Mouse (Mus musculus) spleen, embryonic (tissue): Measurements from ENCODE around the gene Armc8.

Source experiments
- CTCF ChIA-PET: fragments of 350-600 bp; sonication (Branson Sonifier 250); formaldehyde crosslinking; loops from one replicate; lab custom pipeline; 2022; lab: Charles Lee

Gene Armc8

DNA sequence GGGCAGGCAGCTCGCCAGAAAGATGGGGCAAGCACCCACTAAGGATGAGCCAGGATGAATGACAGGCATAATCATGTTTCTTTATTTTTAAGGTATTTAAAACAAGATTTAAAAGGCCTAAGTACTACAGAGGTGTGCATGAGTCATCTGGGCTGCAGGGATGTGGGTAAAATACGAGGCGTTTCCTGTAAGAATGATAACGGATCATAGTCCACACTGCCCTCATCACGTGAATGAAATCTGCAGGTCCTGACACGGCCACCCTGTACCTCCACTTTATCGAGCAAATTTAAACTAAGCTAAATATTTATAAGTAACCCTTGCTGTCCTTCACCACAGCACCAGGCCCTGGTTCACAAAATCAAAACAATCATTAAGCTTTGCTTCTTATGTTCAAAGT lies 62.8 kb downstream of the Armc8 start:
- CTCF ChIA-PET: no interaction called here

DNA sequence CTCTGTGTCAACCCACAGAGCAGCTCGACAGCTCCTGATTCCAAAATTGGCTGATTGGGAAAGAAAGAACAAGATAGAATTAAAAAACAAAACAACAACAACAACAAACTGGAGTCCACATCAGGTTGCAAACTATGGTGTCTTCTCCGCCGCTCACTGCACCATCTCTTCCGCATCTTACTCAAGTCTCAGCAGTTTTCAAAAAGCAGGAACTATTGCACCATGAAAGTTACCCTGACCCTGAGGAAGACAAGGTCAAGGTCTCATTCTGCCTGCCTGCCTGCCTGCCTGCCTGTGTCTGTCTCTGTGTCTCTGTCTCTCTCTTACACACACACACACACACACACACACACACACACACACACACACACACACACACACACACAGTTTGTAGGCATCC lies 69.4 kb downstream of the Armc8 start:
- CTCF ChIA-PET: no interaction called here

DNA sequence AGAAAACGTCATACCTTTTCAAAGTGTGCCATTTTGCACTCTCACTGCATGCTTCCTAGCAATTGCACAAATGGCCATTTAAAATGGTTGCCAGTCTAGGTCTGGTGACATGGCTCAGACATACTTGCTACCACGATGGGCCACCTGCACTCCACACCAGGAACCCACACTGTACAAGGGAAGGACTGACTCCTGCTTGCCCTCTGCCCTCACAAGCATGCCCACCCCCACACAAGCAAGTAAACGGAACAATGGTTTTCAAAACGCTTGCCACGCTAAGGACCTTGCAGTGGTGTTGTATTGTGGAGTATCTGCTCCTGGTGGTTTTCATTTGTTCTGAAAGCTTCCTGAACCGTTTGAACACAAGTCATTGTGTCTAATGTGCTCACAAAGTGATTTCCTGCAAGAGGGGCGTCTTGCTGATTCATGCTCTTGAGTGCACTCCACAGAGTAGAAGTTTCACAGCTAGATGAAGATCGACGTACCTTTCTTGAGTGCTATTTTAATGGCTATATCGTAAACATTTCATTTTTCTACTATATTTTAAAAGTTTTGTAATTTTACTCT lies 76.0 kb downstream of the Armc8 start:
- CTCF ChIA-PET: no interaction called here

DNA sequence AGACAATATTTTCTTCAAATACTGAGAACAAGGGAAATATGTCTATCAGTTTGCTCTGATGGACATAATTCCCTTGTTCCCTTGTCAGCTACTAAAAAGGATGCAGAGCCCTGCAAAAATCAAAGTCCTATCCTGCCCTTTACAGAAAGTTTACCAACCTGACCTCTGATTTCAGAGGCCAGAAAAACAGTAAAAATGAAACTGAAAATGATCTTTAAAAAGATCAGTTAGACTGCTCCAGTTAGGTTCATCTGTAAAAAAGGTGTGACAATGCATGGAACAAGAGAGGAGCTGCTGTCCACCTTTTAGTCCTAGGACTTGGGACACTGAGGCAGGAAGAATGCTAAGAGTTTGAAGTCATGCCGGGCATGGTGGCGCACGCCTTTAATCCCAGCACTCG lies 77.6 kb downstream of the Armc8 start:
- CTCF ChIA-PET: no interaction called here

DNA sequence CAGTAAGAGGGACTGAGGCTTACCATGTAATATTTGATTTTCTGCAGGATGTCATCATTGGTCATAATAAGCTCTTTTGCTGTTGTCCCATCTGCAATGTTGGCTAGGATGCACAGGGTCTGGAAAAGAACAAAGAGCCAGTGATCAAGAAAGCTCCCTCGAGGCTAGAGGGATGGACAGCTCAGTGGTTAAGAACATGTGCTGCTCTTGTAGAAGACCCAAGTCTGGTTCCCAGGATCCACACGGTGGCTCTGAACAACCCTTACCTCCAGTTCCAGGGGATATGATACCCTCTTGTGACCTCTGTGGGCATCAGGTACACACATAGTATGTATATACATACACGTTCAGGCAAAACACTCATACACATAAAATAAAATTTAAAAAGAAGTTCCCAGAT lies 80.9 kb downstream of the Armc8 start:
- CTCF ChIA-PET: no interaction called here

DNA sequence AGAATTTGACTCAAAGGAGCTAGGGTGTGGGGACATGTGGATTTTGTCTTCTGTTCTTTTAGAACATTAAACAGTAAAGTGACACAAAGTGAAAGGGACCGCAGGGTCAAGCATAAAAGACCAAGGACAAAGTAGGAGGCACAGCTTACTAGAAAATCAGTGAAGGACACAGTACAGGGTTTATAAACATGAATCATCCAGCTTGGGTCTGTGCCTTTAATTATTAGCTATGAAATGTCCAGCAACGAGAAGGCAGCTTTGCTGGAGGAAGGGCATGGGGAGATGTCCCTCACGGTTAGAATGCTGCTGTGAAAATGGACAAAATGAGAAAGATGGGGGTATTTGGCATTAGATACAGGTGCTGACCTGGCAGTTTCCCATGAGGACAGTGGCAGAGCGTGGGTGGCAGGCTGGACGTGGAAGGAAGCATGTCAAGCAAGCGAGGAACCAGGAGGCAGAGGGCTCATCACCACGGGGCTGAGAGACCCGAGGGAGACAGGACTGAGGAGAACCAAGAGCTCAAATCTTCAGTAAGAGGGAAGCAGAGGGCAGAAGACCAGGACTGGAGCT lies 81.5 kb downstream of the Armc8 start:
- CTCF ChIA-PET: no interaction called here

DNA sequence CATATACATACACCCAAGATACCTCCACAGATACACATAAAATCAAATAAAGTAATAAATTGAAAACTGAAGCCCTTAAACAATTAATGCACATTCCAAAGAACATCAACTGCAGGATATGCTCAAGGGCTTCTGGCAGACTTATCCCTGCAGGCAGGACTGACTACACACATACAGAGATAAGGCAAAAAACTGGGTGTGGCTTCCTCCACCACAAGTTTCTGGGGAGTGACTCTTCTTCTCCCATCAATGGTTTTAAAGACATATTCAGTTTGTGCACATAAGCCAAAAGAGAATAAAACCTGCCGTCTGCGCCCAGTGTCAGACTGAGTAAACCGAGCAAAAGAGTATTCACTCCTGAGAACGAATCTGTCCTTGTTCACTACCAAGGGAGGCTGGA lies 83.6 kb downstream of the Armc8 start:
- CTCF ChIA-PET: interaction anchor here (0.5 kb wide), 1 partner anchor 11 kb away, joined by 3 read pairs; no protein-coding TSS in a partner anchor

DNA sequence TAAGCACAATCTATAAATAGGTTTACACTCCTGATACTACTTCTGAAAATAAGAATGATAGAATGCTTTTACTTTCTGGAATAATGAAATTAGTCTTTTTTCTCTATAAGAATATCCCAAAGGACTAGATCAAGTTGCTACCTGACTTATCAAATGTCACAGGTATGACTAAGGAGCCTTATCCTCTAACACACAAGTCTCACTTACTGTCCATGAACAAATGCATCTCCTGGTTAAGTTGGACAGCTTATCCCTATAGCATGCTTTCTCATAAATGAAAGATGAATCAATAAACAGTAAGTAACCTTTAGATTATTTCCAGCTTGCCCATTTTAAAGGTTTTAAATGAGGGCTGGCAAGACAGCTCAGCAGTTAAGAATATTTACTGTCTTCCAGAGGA lies 84.1 kb downstream of the Armc8 start:
- CTCF ChIA-PET: no interaction called here

DNA sequence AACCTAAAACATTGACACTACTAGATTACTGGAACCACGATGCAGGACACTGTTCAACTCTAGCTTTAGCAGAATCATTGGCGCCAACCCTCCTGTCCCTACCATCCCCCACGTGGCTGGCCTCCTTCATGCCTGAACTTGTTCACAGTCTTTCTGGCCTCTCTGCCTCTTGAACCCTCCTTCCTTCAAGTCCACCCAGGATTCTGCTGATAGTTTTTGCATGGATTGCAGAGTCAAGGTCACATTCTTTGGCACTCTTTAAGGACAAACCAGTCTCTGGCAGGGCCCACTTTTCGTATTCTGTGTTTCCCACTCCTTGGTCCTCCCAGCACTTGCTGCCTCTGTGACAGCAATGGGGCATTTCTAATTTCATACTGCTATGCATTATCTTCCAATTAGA lies 85.5 kb downstream of the Armc8 start:
- CTCF ChIA-PET: no interaction called here

DNA sequence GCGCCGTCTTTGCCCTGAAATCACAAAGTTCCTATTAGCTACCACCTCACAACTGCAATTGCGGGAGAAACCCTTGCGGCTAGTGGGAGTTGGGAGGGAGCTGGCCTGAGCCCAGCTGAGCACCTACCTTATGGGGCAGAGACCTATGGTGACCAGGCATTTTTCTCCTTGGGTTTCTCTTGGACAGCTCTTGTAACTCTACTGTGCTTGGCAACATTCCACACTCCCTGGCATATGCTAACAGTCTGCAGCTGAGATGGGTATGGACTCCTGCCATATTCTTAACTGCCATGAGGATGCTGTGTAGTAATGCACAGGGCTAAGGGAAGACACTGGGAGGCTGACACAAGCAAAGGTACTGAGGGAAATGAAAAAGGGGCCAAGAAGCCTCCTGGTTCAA lies 87.9 kb downstream of the Armc8 start:
- CTCF ChIA-PET: no interaction called here

DNA sequence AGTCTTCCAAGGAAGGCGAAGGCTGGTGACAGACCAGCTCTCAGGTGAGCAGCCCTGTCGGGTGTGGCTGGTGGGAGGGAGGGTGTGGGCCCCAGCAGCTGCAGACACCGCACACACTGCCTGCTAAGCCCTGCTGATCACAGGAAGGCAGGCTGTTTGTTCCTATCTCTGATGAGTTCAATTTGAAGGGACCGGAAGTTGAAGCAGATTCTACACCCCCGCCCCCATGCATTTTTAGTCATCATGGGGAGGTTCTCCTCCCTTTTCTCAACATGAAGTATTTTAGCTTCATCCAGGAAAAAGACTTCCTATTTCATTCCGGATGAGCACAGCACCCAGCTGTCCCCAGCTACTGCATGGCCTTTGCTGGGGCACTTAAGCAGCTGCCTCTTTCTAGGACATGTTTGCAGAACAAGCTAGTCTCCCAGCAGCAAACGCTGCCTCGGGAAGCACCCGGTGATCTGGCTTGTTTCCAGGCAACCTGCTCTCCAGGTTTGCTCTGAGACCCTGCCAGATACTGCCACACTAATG lies 89.5 kb downstream of the Armc8 start:
- CTCF ChIA-PET: no interaction called here

DNA sequence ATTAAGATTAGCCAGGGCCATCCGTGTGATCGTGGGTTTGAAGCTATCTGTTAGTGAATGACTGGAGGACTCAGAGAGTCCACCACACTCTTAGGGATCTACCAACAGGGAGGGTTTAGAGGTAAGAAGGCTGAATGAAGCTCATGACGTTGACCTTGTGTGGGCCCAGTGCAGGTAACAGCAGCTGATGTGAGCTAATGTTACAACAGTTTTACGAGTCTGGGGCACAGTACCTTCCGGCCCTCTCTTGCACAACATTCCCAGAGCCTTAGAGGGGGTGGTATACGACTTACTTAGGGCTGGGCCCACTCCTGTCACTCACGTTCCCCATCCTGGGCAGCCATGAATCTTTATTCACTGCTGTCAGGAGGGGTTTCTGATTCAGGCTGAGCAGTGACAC lies 97.4 kb downstream of the Armc8 start:
- CTCF ChIA-PET: no interaction called here

DNA sequence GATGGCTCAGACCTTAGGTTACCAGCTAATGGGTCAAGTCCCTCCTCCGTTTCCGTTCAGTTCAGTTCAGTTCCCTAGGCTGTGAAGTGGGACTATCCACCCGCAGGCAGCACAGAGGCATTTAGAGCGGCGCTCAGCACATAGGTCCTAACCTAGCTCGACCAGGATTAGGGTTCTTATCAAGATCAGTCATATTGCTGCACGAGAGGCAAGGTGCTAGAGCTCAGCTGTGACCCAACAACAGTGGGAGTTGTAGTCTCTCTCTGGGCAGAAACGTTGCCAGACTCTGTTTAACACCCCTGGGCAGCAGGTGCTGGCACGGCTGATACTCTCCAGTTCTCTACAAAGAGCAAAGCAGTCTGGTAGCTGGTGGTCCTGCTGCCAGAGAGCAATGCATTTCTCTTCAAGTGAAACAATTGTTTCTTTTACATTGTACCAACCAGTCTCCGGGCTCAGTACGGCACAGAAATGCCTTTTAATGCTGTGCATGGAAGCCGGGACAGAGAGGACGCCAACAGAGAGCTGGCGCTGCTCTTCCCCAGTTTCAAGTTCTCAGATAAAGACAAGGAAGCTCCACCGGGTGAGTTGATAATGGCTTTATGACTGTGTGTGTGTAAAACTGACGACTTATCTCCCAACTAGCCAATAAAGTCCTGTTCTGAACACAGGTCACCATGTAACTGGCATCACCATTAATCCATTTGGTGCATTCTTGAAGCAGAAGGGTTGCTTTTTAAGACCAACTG lies 98.2 kb downstream of the Armc8 start:
- CTCF ChIA-PET: no interaction called here

DNA sequence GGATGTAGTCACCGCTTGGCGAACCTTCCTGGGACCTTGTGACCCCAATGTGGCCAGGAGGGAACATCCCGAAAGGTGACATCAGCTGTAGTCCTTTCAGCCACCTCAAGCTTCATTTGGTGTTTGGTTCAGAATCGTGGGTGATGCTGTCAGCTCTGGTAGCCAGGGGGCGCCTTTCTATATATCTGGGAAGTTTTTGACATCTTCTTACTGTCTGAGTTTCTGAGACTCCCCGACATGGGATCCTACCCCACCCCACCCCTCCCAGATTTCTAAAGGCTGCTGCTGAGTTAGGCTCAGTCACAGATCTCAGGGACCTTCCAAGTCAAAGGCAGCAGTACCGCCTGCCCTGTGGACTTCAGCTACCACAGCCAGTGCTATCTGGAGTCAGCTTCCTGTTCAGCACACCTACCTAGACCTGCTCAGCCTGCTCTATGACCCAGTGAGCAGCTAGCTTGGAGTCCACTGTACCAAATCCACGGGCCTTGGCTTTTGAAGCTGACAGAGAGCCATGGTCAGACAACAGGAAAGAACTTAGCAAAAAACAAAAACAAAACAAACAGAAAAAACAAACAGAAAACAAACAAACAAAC lies 98.9 kb downstream of the Armc8 start:
- CTCF ChIA-PET: no interaction called here

DNA sequence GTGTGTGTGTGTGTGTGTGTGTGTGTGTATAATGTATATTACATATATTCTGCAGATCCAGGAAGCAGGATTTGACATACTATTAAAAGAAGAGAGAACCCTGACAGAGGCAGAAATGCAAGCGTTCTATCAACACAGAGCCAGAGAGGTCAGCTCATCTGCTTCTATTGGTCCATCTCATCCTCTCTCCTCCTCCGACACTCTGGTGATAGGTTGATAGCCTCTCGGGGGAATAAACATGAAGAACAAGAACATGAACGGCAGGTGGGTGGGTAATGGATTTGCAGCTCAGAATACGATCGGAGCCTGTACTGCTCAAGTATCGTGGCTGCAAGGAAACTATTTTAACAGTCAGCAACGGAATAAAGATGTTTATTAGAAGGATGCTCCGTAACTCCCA lies 100.1 kb downstream of the Armc8 start:
- CTCF ChIA-PET: no interaction called here

DNA sequence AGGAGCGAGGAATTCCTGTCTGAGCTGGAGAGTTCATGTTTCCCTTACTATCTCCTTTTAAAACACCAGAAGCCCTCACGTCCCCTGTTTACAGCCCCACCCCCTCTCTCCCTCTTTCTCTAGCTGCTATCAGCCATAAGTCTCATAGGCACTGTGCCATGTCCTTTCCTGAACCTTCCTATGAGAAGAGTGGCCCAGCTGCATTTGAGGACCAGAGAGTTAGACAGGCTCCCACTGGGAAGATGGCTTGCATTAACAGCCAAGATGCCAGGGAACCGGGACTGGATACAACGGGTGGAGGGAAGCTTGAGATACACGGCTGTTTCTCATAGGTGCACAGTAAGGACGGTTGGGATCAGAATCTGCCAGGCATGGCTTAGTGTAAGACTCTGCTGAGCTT lies 103.8 kb downstream of the Armc8 start:
- CTCF ChIA-PET: no interaction called here

DNA sequence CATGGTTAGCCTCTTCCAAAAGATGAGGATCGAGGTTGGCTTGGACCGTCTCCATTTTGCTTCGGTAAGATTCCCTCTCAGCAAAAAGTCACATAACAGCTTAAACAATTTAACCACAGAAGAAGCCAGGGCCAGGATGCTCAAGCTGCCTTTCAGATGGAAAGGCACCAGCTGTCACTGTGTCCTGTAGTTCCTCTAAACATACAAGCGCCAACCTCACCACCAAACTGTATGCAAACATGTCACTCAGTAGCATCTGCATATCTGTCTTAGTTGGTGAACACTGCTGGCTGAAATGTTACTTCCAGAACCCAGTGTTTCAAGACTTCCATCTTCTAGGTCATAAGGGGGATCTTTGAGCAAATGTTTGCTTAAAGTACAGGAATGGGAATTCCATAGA lies 109.0 kb downstream of the Armc8 start:
- CTCF ChIA-PET: no interaction called here

DNA sequence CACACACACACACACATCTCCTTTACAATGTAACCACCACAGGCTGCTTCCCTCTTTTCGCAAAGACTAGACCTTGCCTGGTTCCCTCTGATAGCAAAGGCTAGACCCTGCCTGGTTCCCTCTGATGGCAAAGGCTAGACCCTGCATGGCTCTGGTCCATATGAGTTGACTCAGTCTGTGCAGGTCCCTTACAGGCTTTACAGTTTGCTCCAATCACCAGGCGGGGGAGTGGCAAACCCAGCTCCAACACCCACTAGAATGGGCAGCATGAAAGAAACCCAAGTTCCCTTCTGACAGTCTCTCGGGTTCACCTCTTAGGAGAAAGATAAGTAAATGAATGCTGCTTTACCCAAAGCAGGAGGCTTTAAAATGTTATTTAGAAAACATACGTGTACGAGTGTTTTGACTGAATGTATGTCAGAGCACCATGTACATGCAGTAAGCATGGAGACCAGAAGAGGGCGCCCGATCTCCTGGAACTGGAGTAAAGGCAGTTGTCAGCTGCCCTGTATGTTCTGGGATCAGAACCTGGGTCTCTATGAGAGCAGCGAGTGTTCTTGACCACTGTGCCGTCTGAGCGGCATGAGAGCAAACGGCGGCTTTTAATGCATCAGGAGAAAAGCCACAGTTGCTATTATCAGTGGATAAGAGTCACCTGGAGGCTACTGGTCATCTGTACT lies 110.0 kb downstream of the Armc8 start:
- CTCF ChIA-PET: interaction anchor here (0.6 to 0.8 kb wide), 2 partner anchors 52 to 68 kb away, joined by 3 to 11 read pairs; no protein-coding TSS in a partner anchor

DNA sequence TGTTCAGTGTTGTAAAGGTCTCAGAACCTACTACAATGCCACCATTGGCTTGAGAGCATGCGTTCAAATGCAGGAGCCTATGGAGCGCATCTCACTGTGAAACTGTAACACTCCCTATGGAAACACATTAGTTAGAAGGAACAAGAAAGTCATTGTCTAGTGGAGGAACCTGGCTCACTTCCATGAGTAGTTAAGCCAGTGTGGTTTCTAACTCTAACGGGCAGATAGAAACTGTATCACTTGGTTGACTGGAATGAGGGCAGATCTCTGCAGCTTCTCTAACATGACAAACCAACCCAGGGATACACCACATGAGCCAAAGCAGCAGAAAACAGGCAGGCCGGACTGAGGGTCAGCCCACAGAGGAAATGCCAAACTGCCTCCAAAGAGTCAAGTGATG lies 114.5 kb downstream of the Armc8 start:
- CTCF ChIA-PET: no interaction called here

DNA sequence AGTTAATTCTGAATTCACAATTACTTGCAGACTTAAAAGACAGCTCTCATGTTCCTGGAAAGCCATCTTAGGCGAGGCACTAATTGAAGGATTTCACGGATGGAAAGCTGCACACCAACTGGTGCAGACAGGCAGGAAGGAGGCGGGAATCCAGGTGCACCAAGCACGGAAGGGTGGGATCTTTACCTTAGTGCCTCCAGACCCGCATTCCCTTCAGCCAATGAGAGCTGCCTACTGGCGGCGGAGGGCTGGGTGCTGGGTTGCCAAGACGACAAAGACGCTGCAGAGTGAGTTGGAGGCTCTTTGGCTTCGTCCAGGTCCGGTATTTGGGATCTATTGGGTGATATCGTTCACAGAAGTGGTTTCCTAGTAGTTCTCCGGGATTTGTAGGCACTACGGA lies 117.5 kb downstream of the Armc8 start, which contains the start of gene Nme9:
Gene Nme9 (plus strand): TSS at position 315 of the 400 bp plus-strand sequence.
- CTCF ChIA-PET: no interaction called here

DNA sequence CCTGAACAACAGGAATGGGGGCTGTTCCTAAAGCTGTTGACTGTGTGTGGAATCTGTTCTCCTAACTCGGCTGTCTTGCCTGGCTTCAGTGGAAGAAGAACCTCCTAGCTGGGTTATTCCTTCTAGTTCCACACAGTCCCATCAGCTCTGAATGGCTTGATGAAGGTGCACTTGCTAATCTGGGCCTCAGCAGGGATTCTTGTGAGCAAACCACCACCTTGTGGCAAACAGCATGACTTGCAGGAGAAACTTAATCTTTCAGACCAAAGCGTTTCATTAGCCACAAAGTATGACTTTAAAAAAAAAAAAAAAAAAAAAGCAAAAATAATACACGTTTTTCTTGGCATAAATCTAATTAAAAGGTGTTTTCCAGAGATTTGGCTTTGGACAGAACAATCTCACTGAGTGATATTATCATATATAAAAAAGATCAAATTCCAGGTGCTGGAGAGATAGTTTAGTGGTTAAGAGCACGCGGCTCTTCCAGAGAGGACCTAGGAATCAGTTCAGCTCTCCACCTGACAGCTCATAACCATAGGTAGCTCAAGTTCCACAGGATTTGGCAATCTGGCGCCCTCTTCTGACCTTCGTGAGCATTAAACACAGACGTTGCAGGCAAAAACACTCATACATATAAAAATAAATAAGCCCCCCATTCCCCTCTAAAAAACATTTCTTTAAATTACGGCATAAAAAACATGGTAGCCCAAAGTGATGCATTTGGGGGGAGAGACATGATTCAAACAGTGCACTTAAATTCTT lies 118.6 kb downstream of the Armc8 start:
- CTCF ChIA-PET: no interaction called here
